Mouse (Mus musculus) ovary, adult 10 weeks (tissue): Measurements from ENCODE around the gene Cyp2d11. TPM values are rescaled to one million over a fixed set of nuclear protein-coding genes. Genes with fewer than 3 reads are reported as not detected.

Source experiments
- polyA plus RNA-seq: library from polyadenylated mRNA; stranded (reverse); fragments of 350-450 nt; fragmentation: Illumina TruSeq; extraction: RNeasy Lipid Tissue Mini Kit (QIAGEN cat#74804); gene quantifications from one replicate; pipeline ENCODE4 v1.2.3, GENCODE M21; 2014

Cyp2d11 gene
- not detected for polyA plus RNA-seq

GRCm38 (mm10) chr15:82393922-82394321 is at the start of gene Cyp2d11:
Cyp2d11 (minus strand) TSS chr15:82394022.

DNA sequence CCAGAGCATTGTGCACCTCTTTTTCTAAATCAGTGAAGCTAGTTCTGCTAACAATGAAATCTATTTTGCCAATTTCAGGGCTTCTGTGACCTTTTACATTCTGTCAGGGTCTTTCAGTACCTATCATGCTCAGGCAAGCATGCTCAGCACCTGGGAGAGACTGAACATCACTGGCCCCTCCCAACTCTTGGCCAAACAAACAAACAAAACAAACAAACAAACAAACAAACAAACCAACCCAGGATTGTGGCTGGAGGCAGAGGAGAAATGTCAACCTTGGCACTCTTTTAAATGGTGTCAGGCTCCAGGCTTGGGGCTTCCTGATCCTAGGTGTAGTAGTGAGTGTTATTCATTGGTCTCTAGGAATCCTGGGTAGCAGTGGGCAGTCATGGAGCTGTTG is 39.3 kb upstream of the Cyp2d11 start, which contains the start of gene Cyp2d9:
TSS of gene Cyp2d9 (plus strand) at position 301 of the 400 bp plus-strand sequence.

DNA sequence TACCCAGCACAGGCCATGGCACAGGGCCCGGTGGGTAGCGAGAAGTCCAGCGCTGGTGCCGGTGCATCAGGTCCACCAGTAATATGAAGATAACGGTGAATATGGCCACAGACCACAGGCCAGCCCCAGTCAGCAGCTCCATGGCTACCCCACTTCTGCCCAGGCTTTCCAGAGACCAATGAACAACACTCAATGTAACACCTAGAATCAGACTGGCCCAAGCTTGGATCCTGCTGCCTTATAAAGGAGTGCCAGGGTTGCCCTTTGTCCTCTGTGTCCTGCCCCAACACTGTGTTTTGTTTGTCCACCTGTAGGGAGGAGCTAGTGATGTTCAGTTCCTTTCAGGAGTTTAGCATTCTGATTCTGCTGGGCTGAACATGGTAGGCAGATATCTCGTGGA is 13.2 kb upstream of the Cyp2d11 start, which contains the start of gene Cyp2d10:
TSS of gene Cyp2d10 (minus strand) at position 215 of the 400 bp plus-strand sequence.

DNA sequence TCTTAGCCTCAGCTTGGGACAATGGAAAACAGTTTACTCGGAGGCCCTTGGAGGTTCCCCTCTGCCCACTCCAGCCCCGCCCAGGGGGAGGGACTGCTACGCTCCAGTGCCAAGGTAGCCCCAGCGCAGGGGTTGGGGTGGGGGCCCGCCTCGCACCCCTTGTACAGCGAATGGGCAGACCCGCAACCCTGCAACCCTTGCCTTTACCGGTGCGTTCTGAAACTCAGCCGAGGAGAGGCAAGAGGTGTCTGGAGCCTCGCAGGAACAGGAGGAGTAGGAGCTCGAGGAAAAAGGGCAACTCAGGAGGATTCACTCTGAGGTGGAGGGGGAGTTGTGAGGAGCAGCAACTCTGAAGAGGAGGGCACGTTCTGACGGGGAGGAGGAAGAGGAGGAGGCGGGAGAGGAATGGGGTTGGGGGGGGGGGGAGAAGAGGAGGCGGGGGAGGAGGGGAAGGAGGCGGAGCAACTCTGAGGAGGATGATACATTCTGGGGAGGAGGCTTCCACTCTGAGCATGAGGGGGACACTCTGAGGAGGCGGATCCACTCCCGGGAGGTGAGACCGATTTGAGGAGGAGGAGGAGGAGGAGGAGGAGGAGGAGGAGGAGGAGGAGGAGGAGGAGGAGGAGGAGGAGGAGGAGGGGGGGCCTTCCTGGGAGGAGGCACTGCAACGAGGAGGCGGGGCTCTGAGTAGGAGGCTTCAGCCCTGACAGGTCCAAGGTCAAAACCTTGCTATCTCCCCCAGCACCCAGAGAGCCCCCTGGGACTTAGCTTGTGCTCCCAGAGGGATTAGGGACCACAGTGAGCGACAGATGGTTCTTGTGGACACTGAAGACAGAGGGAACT is 13.7 kb downstream of the Cyp2d11 start, which contains the start of gene Cyp2d22:
TSS of gene Cyp2d22 (minus strand) at position 390 of the 843 bp plus-strand sequence.

DNA sequence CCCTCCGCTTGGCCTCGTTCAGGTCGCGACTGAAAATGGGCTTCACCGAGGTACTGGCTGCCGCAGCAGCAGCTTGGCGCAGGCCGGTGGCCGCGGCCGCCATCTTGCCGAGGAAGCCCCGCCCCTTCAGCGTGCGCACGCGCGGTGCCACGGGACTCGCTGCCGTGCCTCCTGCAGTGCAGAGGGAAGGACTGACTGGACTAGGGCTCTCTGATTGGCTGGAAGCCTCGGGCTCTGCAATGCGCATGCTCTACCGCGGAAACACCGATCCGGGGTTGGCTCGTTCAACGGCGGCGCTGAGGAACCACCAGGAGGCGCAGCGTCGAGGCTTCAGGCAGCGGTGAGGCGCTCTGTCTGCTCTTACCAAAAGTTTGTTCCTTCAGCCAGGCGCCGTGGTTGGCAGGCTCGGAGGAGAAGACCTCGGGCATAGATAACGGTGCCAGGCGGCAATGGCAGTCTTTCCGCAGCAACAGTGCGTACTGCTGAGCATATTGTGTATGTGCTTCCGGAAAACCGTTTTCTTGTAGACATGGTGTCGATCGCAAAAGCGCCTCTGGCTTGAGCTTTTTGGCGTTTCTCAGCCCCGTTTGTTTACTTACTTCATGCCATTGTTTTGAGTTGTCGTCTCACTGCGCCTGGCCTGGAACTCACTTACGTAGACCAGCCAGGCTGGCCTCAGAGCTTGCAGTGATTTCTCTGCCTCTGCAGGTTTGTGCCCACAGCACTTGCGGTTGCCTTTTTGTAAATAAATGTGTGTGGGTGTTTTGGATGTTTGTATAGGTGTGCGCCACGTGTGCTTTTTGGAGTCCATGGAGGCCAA is 39.5 kb downstream of the Cyp2d11 start, which contains the start of gene Ndufa6:
TSS of gene Ndufa6 (minus strand) at position 197 of the 820 bp plus-strand sequence.

Other genes with a start within 250 kb of the Cyp2d11 start
- gene Srebf2, start 246.8 kb downstream of the Cyp2d11 start, polyA plus RNA-seq: 9.6 TPM
- gene Shisa8, start 181.2 kb downstream of the Cyp2d11 start, polyA plus RNA-seq: not detected
- not detected for gene Tnfrsf13c, start 169.7 kb downstream of the Cyp2d11 start, polyA plus RNA-seq
- gene Cenpm, start 149.3 kb downstream of the Cyp2d11 start, polyA plus RNA-seq: 2.6 TPM
- not detected for gene 1500009C09Rik, start 141.6 kb downstream of the Cyp2d11 start, polyA plus RNA-seq
- 0.63 TPM for gene Sept3, start 119.1 kb downstream of the Cyp2d11 start, polyA plus RNA-seq
- not detected for gene Wbp2nl, start 95.1 kb downstream of the Cyp2d11 start, polyA plus RNA-seq
- gene Naga, start 55.1 kb downstream of the Cyp2d11 start, polyA plus RNA-seq: 20.9 TPM
- 2.2 TPM for gene Pheta2, start 55.1 kb downstream of the Cyp2d11 start, polyA plus RNA-seq
- 16.3 TPM for gene Smdt1, start 55.1 kb downstream of the Cyp2d11 start, polyA plus RNA-seq
- gene Ndufa6, start 39.7 kb downstream of the Cyp2d11 start, polyA plus RNA-seq: 257 TPM
- gene Cyp2d22, start 13.8 kb downstream of the Cyp2d11 start, polyA plus RNA-seq: 16.5 TPM
- gene Cyp2d10, start 13.2 kb upstream of the Cyp2d11 start, polyA plus RNA-seq: not detected
- gene Cyp2d9, start 39.4 kb upstream of the Cyp2d11 start, polyA plus RNA-seq: not detected
- gene Cyp2d12, start 161.1 kb upstream of the Cyp2d11 start, polyA plus RNA-seq: not detected
- gene Cyp2d34, start 226.9 kb upstream of the Cyp2d11 start, polyA plus RNA-seq: not detected